Mouse (Mus musculus) small intestine, adult 2 months (tissue): ENCODE data around the gene Acsl4.

Source experiments
- CTCF ChIP-seq: fragments of 200-500 bp; IDR thresholded peaks from 2 replicates; pipeline ENCODE4 v1.5.1; 2012; ENCODE audit warnings: low read depth, mild to moderate bottlenecking, control low read depth, inconsistent platforms, low read length, moderate library complexity, mixed read lengths; ENCODE audit not compliant: insufficient replicate concordance, insufficient read length; ENCODE audit errors: extremely low read depth
- POLR2A ChIP-seq: fragments of 200-500 bp; IDR thresholded peaks from 2 replicates; pipeline ENCODE4 v1.6.1; 2012; ENCODE audit warnings: low read depth, mild to moderate bottlenecking, control low read depth, inconsistent platforms, low read length, moderate library complexity

DNA sequence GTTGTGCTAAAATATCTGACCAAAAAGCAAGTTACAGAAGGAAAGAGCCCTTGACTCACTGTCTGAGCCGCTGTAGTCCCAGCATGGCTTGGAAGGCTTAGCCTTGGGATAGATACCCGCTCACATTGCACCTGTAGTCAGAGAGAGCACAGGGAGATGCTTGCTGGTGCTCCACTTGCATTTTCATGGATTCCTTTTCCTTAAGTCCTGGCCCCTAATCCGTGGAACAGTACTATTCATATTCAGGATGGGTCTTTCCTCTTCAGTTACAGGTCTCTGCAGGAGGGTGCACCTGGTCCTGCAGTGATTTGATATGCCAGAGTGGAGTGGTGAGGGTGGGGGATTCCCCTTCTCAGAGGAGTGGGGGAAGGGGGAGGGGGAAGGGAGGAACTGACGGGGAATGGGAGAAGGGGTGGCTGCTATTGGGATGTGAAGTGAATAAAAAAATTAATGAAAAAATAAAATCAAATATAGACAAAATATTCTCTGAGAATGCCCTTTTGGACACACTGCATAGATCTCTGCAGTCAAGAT, 47.7 kb upstream of the Acsl4 start:
- no peak for TF ChIP-seq POLR2A
- TF ChIP-seq CTCF, result no peak
